Mouse (Mus musculus) liver, postnatal 0 days (tissue): ENCODE data around the gene Actr1a. TPM values are rescaled to one million over a fixed set of nuclear protein-coding genes. Genes with fewer than 3 reads are reported as not detected.

Experiments
- ATAC-seq: fragments of 200-750 bp; cut with Nextera tagmentation; 2 replicates; pipeline ENCODE4 v1.8.0; 2017; ENCODE audit warnings: mild to moderate bottlenecking, moderate library complexity
- DNase-seq: peaks from one replicate; pipeline ENCODE4 v3.0.0-alpha.2; 2016
- H3K27ac ChIP-seq: fragments of 300-500 bp; sonication (generic); 2 replicates; pipeline ENCODE4 v1.5.1; 2014; ENCODE audit warnings: antibody characterized with exemption, moderate library complexity, mild to moderate bottlenecking, low read depth
- H3K27me3 ChIP-seq: fragments of 300-500 bp; sonication (generic); 2 replicates; pipeline ENCODE4 v1.6.1; 2014; ENCODE audit warnings: low read length, control low read depth, mixed read lengths; ENCODE audit not compliant: insufficient read depth
- H3K36me3 ChIP-seq: fragments of 300-500 bp; sonication (generic); replicated peaks from 2 replicates; pipeline ENCODE4 v1.6.1; 2014; ENCODE audit warnings: mild to moderate bottlenecking, control low read depth, low read length, moderate library complexity, mixed read lengths; ENCODE audit not compliant: insufficient read depth
- H3K4me1 ChIP-seq: fragments of 300-500 bp; sonication (generic); 2 replicates; pipeline ENCODE4 v1.6.1; 2014; ENCODE audit warnings: antibody characterized with exemption, mild to moderate bottlenecking, control low read depth; ENCODE audit not compliant: insufficient read depth
- H3K4me2 ChIP-seq: fragments of 300-500 bp; sonication (generic); 2 replicates; pipeline ENCODE4 v1.6.1; 2014; ENCODE audit warnings: low read depth, mild to moderate bottlenecking, low read length, moderate library complexity, mixed read lengths
- H3K4me3 ChIP-seq: fragments of 300-500 bp; sonication (generic); 2 replicates; pipeline ENCODE4 v1.5.1; 2014; ENCODE audit warnings: low read depth, low read length
- H3K9ac ChIP-seq: fragments of 300-500 bp; sonication (generic); replicated peaks from 2 replicates; pipeline ENCODE4 v1.6.1; 2014; ENCODE audit warnings: mild to moderate bottlenecking, moderate library complexity
- H3K9me3 ChIP-seq: fragments of 300-500 bp; sonication (generic); 2 replicates; pipeline ENCODE4 v1.6.1; 2016; ENCODE audit warnings: mild to moderate bottlenecking, control low read depth, low read length, mixed read lengths
- CTCF ChIP-seq: sonication (generic); IDR thresholded peaks from 2 replicates; pipeline ENCODE4 v1.5.1; 2016; ENCODE audit warnings: antibody characterized with exemption, low read depth
- EP300 ChIP-seq: IDR thresholded peaks from 2 replicates; pipeline ENCODE4 v1.6.1; 2016; ENCODE audit warnings: antibody characterized with exemption, low read depth, mild to moderate bottlenecking
- WGBS: fragments of 180-500 bp; shearing (Covaris S2); extraction: QIAGEN DNeasy Blood & Tissue Kit; methylation state at CpG from one replicate; pipeline ENCODE4 v1.1.7; 2014; ENCODE audit not compliant: insufficient replicate concordance; 5-methylcytosine and 5-hydroxymethylcytosine counted together
- polyA plus RNA-seq: library from polyadenylated mRNA; unstranded; fragments of >200 nt; fragmentation: Nextera tagmentation; extraction: Ambion mirVana; gene quantifications from 2 replicates; pipeline ENCODE4 v1.2.1, GENCODE M21; 2015

Actr1a gene
- polyA plus RNA-seq, 1 experiment from 2014 or later = 35.4 TPM

- WGBS = 71% methylated on average over 7 of the region's 7 CpGs
- no peaks in the 10 kb centered on the region for H3K9me3 ChIP-seq
- DNase-seq = no peak
Measured at GRCm38 (mm10) chr19:46332721-46333339, 62.7 kb downstream of the Actr1a start.

GRCm38 (mm10) chr19:46331936-46332335 is 63.6 kb downstream of the Actr1a start:
- H3K4me1 ChIP-seq = peaks cover 28% of the 10 kb centered on the region
- peaks cover under 1% of the 10 kb centered on the region for H3K27me3 ChIP-seq
- 75% methylated on average over 3 of the region's 3 CpGs for WGBS
- no peak overlapping the region for H3K4me2 ChIP-seq
- H3K36me3 ChIP-seq = peaks cover 15% of the 10 kb centered on the region
- DNase-seq = no peak
- no peak overlapping the region for H3K9ac ChIP-seq
- H3K27ac ChIP-seq = no peak overlapping the region
- no peak overlapping the region for H3K4me3 ChIP-seq
- ATAC-seq = no peak
- H3K9me3 ChIP-seq = no peaks in the 10 kb centered on the region
- TF ChIP-seq CTCF (no peak), EP300 (no peak)

More at GRCm38 (mm10) chr19:46332721-46333339, 62.7 kb downstream of the Actr1a start:
- peaks cover 15% of the 10 kb centered on the region for H3K36me3 ChIP-seq
- H3K9ac ChIP-seq = no peak overlapping the region
- peaks cover 28% of the 10 kb centered on the region for H3K4me1 ChIP-seq
- ATAC-seq = no peak
- no peak overlapping the region for H3K27ac ChIP-seq
- H3K4me3 ChIP-seq = no peak overlapping the region
- no peak for TF ChIP-seq CTCF
- TF ChIP-seq EP300 = no peak
- H3K4me2 ChIP-seq = no peak overlapping the region
- H3K27me3 ChIP-seq = no peaks in the 10 kb centered on the region

- Histone ChIP-seq H3K4me1 (peaks cover 30% of the 10 kb centered on the region), H3K4me3 (no peak overlapping the region), H3K36me3 (peaks cover 15% of the 10 kb centered on the region), H3K27me3 (peaks cover 6% of the 10 kb centered on the region), H3K27ac (no peak overlapping the region), H3K9me3 (no peaks in the 10 kb centered on the region), H3K4me2 (no peak overlapping the region), H3K9ac (no peak overlapping the region)
- TF ChIP-seq CTCF = no peak
- TF ChIP-seq EP300 = no peak
- no peak for ATAC-seq
- 85% methylated on average over 14 of the region's 14 CpGs for WGBS
- DNase-seq = no peak
Measured at GRCm38 (mm10) chr19:46331326-46331725, 64.2 kb downstream of the Actr1a start.

- ATAC-seq (no peak), DNase-seq (no peak)
- TF ChIP-seq EP300 (no peak), CTCF (no peak)
- Histone ChIP-seq H3K4me2 (no peak overlapping the region), H3K4me3 (no peak overlapping the region), H3K4me1 (peaks cover 30% of the 10 kb centered on the region), H3K36me3 (peaks cover 15% of the 10 kb centered on the region), H3K27me3 (peaks cover 12% of the 10 kb centered on the region), H3K27ac (no peak overlapping the region), H3K9ac (no peak overlapping the region), H3K9me3 (no peaks in the 10 kb centered on the region)
- 89% methylated on average over 12 of the region's 12 CpGs for whole genome bisulfite sequencing
Measured at GRCm38 (mm10) chr19:46330696-46331095, 64.9 kb downstream of the Actr1a start.

- H3K9ac ChIP-seq = no peak overlapping the region
Measured at GRCm38 (mm10) chr19:46329951-46330350, 65.6 kb downstream of the Actr1a start.

GRCm38 (mm10) chr19:46329031-46329641 is 66.4 kb downstream of the Actr1a start:
- WGBS = 3% methylated on average over 53 of the region's 54 CpGs
- peak overlapping the region; percentile 66 for H3K9ac ChIP-seq
- H3K4me2 ChIP-seq = peak overlapping the region; percentile 100
- no peaks in the 10 kb centered on the region for H3K9me3 ChIP-seq
- ATAC-seq (peak; percentile 2; the same call in 1 of the 2 replicates), DNase-seq (no peak)
- peaks cover 15% of the 10 kb centered on the region for H3K36me3 ChIP-seq
- peaks cover 30% of the 10 kb centered on the region for H3K4me1 ChIP-seq
- H3K27ac ChIP-seq = peak overlapping the region; percentile 63; the same call in 1 of the 2 replicates
- H3K27me3 ChIP-seq = peaks cover 28% of the 10 kb centered on the region
- H3K4me3 ChIP-seq = peak overlapping the region; percentile 53
- TF ChIP-seq EP300 (no peak), CTCF (no peak)

More at GRCm38 (mm10) chr19:46329951-46330350, 65.6 kb downstream of the Actr1a start:
- 4% methylated on average over 16 of the region's 16 CpGs for WGBS
- peaks cover 15% of the 10 kb centered on the region for H3K36me3 ChIP-seq
- no peak overlapping the region for H3K27ac ChIP-seq
- H3K4me1 ChIP-seq = peaks cover 30% of the 10 kb centered on the region
- peak; percentile 98 for TF ChIP-seq CTCF
- no peak for TF ChIP-seq EP300
- DNase-seq (peak; percentile 89), ATAC-seq (peak; percentile 59)
- peaks cover 20% of the 10 kb centered on the region for H3K27me3 ChIP-seq
- H3K4me3 ChIP-seq = peak overlapping the region; percentile 53; the same call in 1 of the 2 replicates
- no peaks in the 10 kb centered on the region for H3K9me3 ChIP-seq
- H3K4me2 ChIP-seq = peak overlapping the region; percentile 100
